Mouse (Mus musculus): ENCODE data around the gene Tekt2. TPM values are rescaled to one million over a fixed set of nuclear protein-coding genes. Genes with fewer than 3 reads are reported as not detected.

Tekt2 gene
- not detected for total RNA-seq (2023)

GRCm38 (mm10) chr4:126325281-126325861, at the start of gene Tekt2:
Gene Tekt2, minus strand, starts transcription at chr4:126325688.

GRCm38 (mm10) chr4:126321111-126321853, 4.2 kb downstream of the Tekt2 start, which contains the start of gene Adprhl2:
Gene Adprhl2, minus strand, starts transcription at chr4:126321703.

GRCm38 (mm10) chr4:126286492-126286891, 39.0 kb downstream of the Tekt2 start, which contains the start of gene Col8a2:
Gene Col8a2, plus strand, starts transcription at chr4:126286793.

Other genes with a start within 250 kb of the Tekt2 start
- gene Lsm10, start 229.1 kb downstream of the Tekt2 start, total RNA-seq (2023), result 10 to 100 TPM; 30.0 TPM
- 10 to 100 TPM; 59.0 to 63.9 TPM for gene Stk40, start 221.7 kb downstream of the Tekt2 start, total RNA-seq (2023)
- gene Eva1b, start 177.9 kb downstream of the Tekt2 start, total RNA-seq (2023), result 1 to 10 TPM; 1.5 to 2.8 TPM
- under 1 TPM; 0.20 to 0.46 TPM for gene Sh3d21, start 162.2 kb downstream of the Tekt2 start, total RNA-seq (2023)
- 100 to 1,000 TPM; 223 to 234 TPM for gene Thrap3, start 122.9 kb downstream of the Tekt2 start, total RNA-seq (2023)
- 100 to 1,000 TPM in 1 of 2 experiments, 10 to 100 TPM in 1; 93.0 to 105 TPM for gene Map7d1, start 69.3 kb downstream of the Tekt2 start, total RNA-seq (2023)
- 10 to 100 TPM; 31.3 to 33.9 TPM for gene Trappc3, start 63.4 kb downstream of the Tekt2 start, total RNA-seq (2023)
- not detected for gene Col8a2, start 38.9 kb downstream of the Tekt2 start, total RNA-seq (2023)
- gene Adprhl2, start 4.0 kb downstream of the Tekt2 start, total RNA-seq (2023), result 10 to 100 TPM; 12.8 to 14.2 TPM
- gene Ago3, start 103.9 kb upstream of the Tekt2 start, total RNA-seq (2023), result 10 to 100 TPM in 1 of 2 experiments, 1 to 10 TPM in 1; 6.1 to 12.7 TPM
- 10 to 100 TPM; 14.0 to 14.3 TPM for gene Ago1, start 142.9 kb upstream of the Tekt2 start, total RNA-seq (2023)
- gene Ago4, start 207.8 kb upstream of the Tekt2 start, total RNA-seq (2023), result 10 to 100 TPM in 1 of 2 experiments, 1 to 10 TPM in 1; 9.7 to 11.6 TPM
- 10 to 100 TPM; 28.7 to 40.7 TPM for gene Clspn, start 231.2 kb upstream of the Tekt2 start, total RNA-seq (2023)

All from neutrophil, adult 83 days (primary cell).